Mouse (Mus musculus): ENCODE measurements at regions not wholly inside any gene's neighbourhood (a gene's known extent, or its start where the extent isn't known, plus 50 kb on each side); places are given as distances from the start of the nearest gene placed in this dataset.

GRCm38 (mm10) chr4:124110705-124111104, 192.9 kb upstream of the 4930535I16Rik start:
- H3K27ac ChIP-seq (ENCODE audit: insufficient read depth, low read depth, low read length): no peak overlapping the region
- TF ChIP-seq CTCF (IDR thresholded peaks at IDR 0.05; ENCODE audit: insufficient read depth, low read depth, low read length) (no peak), POLR2A (IDR thresholded peaks at IDR 0.05; ENCODE audit: insufficient read depth, low read depth, low read length) (no peak)
- H3K4me3 ChIP-seq (ENCODE audit: insufficient read depth, low read depth, low read length): no peak overlapping the region
- WGBS: 66% methylated on average over 8 of the region's 8 CpGs
- no peaks in the 10 kb centered on the region for H3K4me1 ChIP-seq (ENCODE audit: control insufficient read depth, insufficient read depth, low read length)

- TF ChIP-seq CTCF (IDR thresholded peaks at IDR 0.05; ENCODE audit: insufficient read depth, low read depth, low read length): no peak
- no peak for TF ChIP-seq POLR2A (IDR thresholded peaks at IDR 0.05; ENCODE audit: insufficient read depth, low read depth, low read length)
- Histone ChIP-seq H3K4me3 (ENCODE audit: insufficient read depth, low read depth, low read length) (no peak overlapping the region), H3K27ac (ENCODE audit: insufficient read depth, low read depth, low read length) (no peak overlapping the region), H3K4me1 (ENCODE audit: control insufficient read depth, insufficient read depth, low read length) (no peaks in the 10 kb centered on the region)
- WGBS: 93% methylated on average over 3 of the region's 3 CpGs
Measured at GRCm38 (mm10) chr4:124109371-124109770, 191.5 kb upstream of the 4930535I16Rik start.

- WGBS: 62% methylated on average over 2 of the region's 2 CpGs
- Histone ChIP-seq H3K4me3 (ENCODE audit: insufficient read depth, low read depth, low read length) (no peak overlapping the region), H3K27ac (ENCODE audit: insufficient read depth, low read depth, low read length) (no peak overlapping the region), H3K4me1 (ENCODE audit: control insufficient read depth, insufficient read depth, low read length) (no peaks in the 10 kb centered on the region)
- TF ChIP-seq POLR2A (IDR thresholded peaks at IDR 0.05; ENCODE audit: insufficient read depth, low read depth, low read length) (no peak), CTCF (IDR thresholded peaks at IDR 0.05; ENCODE audit: insufficient read depth, low read depth, low read length) (no peak)
Measured at GRCm38 (mm10) chr4:124102684-124103083, 184.9 kb upstream of the 4930535I16Rik start.

GRCm38 (mm10) chr4:124086801-124087200, 169.0 kb upstream of the 4930535I16Rik start:
- TF ChIP-seq CTCF (IDR thresholded peaks at IDR 0.05; ENCODE audit: insufficient read depth, low read depth, low read length) (no peak), POLR2A (IDR thresholded peaks at IDR 0.05; ENCODE audit: insufficient read depth, low read depth, low read length) (no peak)
- no peak overlapping the region for H3K27ac ChIP-seq (ENCODE audit: insufficient read depth, low read depth, low read length)
- WGBS: 88% methylated on average over 7 of the region's 7 CpGs
- no peak overlapping the region for H3K4me3 ChIP-seq (ENCODE audit: insufficient read depth, low read depth, low read length)
- no peaks in the 10 kb centered on the region for H3K4me1 ChIP-seq (ENCODE audit: control insufficient read depth, insufficient read depth, low read length)

GRCm38 (mm10) chr4:124086254-124086653, 168.4 kb upstream of the 4930535I16Rik start:
- no peak overlapping the region for H3K4me3 ChIP-seq (ENCODE audit: insufficient read depth, low read depth, low read length)
- TF ChIP-seq CTCF (IDR thresholded peaks at IDR 0.05; ENCODE audit: insufficient read depth, low read depth, low read length) (no peak), POLR2A (IDR thresholded peaks at IDR 0.05; ENCODE audit: insufficient read depth, low read depth, low read length) (no peak)
- no peaks in the 10 kb centered on the region for H3K4me1 ChIP-seq (ENCODE audit: control insufficient read depth, insufficient read depth, low read length)
- 84% methylated on average over 7 of the region's 7 CpGs for WGBS
- no peak overlapping the region for H3K27ac ChIP-seq (ENCODE audit: insufficient read depth, low read depth, low read length)

GRCm38 (mm10) chr4:124079603-124080002, 161.8 kb upstream of the 4930535I16Rik start:
- TF ChIP-seq POLR2A (IDR thresholded peaks at IDR 0.05; ENCODE audit: insufficient read depth, low read depth, low read length) (no peak), CTCF (IDR thresholded peaks at IDR 0.05; ENCODE audit: insufficient read depth, low read depth, low read length) (no peak)
- Histone ChIP-seq H3K4me1 (ENCODE audit: control insufficient read depth, insufficient read depth, low read length) (no peaks in the 10 kb centered on the region), H3K27ac (ENCODE audit: insufficient read depth, low read depth, low read length) (no peak overlapping the region), H3K4me3 (ENCODE audit: insufficient read depth, low read depth, low read length) (no peak overlapping the region)
- 91% methylated on average over 3 of the region's 3 CpGs for WGBS

GRCm38 (mm10) chr4:124075551-124075950, 157.7 kb upstream of the 4930535I16Rik start:
- 79% methylated on average over 5 of the region's 5 CpGs for WGBS
- Histone ChIP-seq H3K27ac (ENCODE audit: insufficient read depth, low read depth, low read length) (no peak overlapping the region), H3K4me1 (ENCODE audit: control insufficient read depth, insufficient read depth, low read length) (no peaks in the 10 kb centered on the region), H3K4me3 (ENCODE audit: insufficient read depth, low read depth, low read length) (no peak overlapping the region)
- TF ChIP-seq CTCF (IDR thresholded peaks at IDR 0.05; ENCODE audit: insufficient read depth, low read depth, low read length): no peak
- no peak for TF ChIP-seq POLR2A (IDR thresholded peaks at IDR 0.05; ENCODE audit: insufficient read depth, low read depth, low read length)

- no peaks in the 10 kb centered on the region for H3K4me1 ChIP-seq (ENCODE audit: control insufficient read depth, insufficient read depth, low read length)
- no peak overlapping the region for H3K27ac ChIP-seq (ENCODE audit: insufficient read depth, low read depth, low read length)
- 94% methylated on average over 1 of the region's 1 CpGs for WGBS
- no peak for TF ChIP-seq POLR2A (IDR thresholded peaks at IDR 0.05; ENCODE audit: insufficient read depth, low read depth, low read length)
- no peak for TF ChIP-seq CTCF (IDR thresholded peaks at IDR 0.05; ENCODE audit: insufficient read depth, low read depth, low read length)
- H3K4me3 ChIP-seq (ENCODE audit: insufficient read depth, low read depth, low read length): no peak overlapping the region
Measured at GRCm38 (mm10) chr4:124073646-124074045, 155.8 kb upstream of the 4930535I16Rik start.

- no peak overlapping the region for H3K27ac ChIP-seq (ENCODE audit: insufficient read depth, low read depth, low read length)
- no peaks in the 10 kb centered on the region for H3K4me1 ChIP-seq (ENCODE audit: control insufficient read depth, insufficient read depth, low read length)
- no peak overlapping the region for H3K4me3 ChIP-seq (ENCODE audit: insufficient read depth, low read depth, low read length)
- 72% methylated on average over 3 of the region's 3 CpGs for WGBS
- TF ChIP-seq POLR2A (IDR thresholded peaks at IDR 0.05; ENCODE audit: insufficient read depth, low read depth, low read length): no peak
- no peak for TF ChIP-seq CTCF (IDR thresholded peaks at IDR 0.05; ENCODE audit: insufficient read depth, low read depth, low read length)
Measured at GRCm38 (mm10) chr4:124064601-124065000, 146.8 kb upstream of the 4930535I16Rik start.

Measured in olfactory bulb, adult 2 months (tissue).